Mouse (Mus musculus) central nervous system, embryonic 14 days (tissue): ENCODE data around the gene Mcl1. TPM values are rescaled to one million over a fixed set of nuclear protein-coding genes. Genes with fewer than 3 reads are reported as not detected.

Experiments used
- polyA plus RNA-seq: library from polyadenylated mRNA; depleted of rRNA; stranded (reverse); fragments of >200 nt; gene quantifications from 2 replicates; pipeline ENCODE4 v1.2.3, GENCODE M21; 2012; rRNA removed

The Mcl1 gene
- polyA plus RNA-seq: 68.8 and 72.7 TPM in 2 replicates

GRCm38 (mm10) chr3:95658236-95658867 is at the start of gene Mcl1:
Mcl1 (plus strand) TSS chr3:95658788.

GRCm38 (mm10) chr3:95624628-95625503 is 33.7 kb upstream of the Mcl1 start, which contains the start of gene Ensa:
Ensa (plus strand) TSS chr3:95624993.

GRCm38 (mm10) chr3:95687524-95688421 is 29.2 kb downstream of the Mcl1 start, which contains the start of gene Adamtsl4:
Adamtsl4 (minus strand) TSS chr3:95687917.

Other genes with a start within 250 kb of the Mcl1 start
- 31.4 and 34.2 TPM in 2 replicates for gene Arnt, start 224.4 kb upstream of the Mcl1 start, polyA plus RNA-seq
- 13.9 and 26.2 TPM in 2 replicates for gene Ctsk, start 159.5 kb upstream of the Mcl1 start, polyA plus RNA-seq
- gene Ctss, start 132.0 kb upstream of the Mcl1 start, polyA plus RNA-seq: 13.0 and 16.1 TPM in 2 replicates
- not detected in 2 replicates for gene Hormad1, start 99.1 kb upstream of the Mcl1 start, polyA plus RNA-seq
- gene Golph3l, start 69.9 kb upstream of the Mcl1 start, polyA plus RNA-seq: 23.0 and 28.0 TPM in 2 replicates
- gene Ensa, start 33.8 kb upstream of the Mcl1 start, polyA plus RNA-seq: 50.3 and 55.0 TPM in 2 replicates
- gene Adamtsl4, start 29.1 kb downstream of the Mcl1 start, polyA plus RNA-seq: 0.23 and 0.59 TPM in 2 replicates
- 17.1 and 18.8 TPM in 2 replicates for gene Ecm1, start 80.8 kb downstream of the Mcl1 start, polyA plus RNA-seq
- gene Tars2, start 101.4 kb downstream of the Mcl1 start, polyA plus RNA-seq: 44.4 and 45.8 TPM in 2 replicates
- gene Rprd2, start 160.1 kb downstream of the Mcl1 start, polyA plus RNA-seq: 21.9 and 24.5 TPM in 2 replicates
- gene Prpf3, start 197.1 kb downstream of the Mcl1 start, polyA plus RNA-seq: 53.4 and 56.5 TPM in 2 replicates
- 186 and 193 TPM in 2 replicates for gene Mrps21, start 212.7 kb downstream of the Mcl1 start, polyA plus RNA-seq
- 4.1 and 4.7 TPM in 2 replicates for gene Ciart, start 223.5 kb downstream of the Mcl1 start, polyA plus RNA-seq
- gene BC028528, start 233.2 kb downstream of the Mcl1 start, polyA plus RNA-seq: 11.9 and 13.1 TPM in 2 replicates
- gene Aph1a, start 235.2 kb downstream of the Mcl1 start, polyA plus RNA-seq: 89.3 and 92.6 TPM in 2 replicates
- 9.8 and 13.0 TPM in 2 replicates for gene Car14, start 245.9 kb downstream of the Mcl1 start, polyA plus RNA-seq